ENCODE assay signal across 7 mouse cellular contexts in the genomic region with DNA sequence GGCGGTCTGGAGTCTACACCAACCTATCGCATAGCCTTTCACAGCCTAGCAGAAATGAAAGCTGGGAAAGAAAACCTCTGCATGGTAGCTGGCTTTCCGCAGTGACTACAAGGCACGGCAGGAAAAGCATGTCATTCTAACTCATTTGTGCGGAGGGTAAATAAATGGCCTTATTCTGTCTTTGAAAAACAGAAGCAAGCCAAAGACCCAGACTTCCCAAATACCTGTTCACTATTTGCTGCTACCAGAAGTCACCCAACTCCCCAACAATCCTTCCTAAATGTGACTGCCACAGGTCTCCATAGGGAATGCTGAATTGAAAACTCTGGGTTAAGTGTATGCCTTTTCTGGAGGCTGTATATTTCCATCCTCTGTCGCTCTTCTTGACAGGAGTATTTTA.
A peak's percentile ranks its signal among the peaks of the same experiment; 100 is the strongest.
DNase-seq lines count a peak whose midpoint lies in the region; ATAC-seq and TF ChIP-seq lines count a peak whose summit lies in the region.

No protein-coding gene starts in this region.

- peak overlapping the region; percentile 59 for H3K4me3 ChIP-seq in lung, postnatal 0 days (ENCODE audit: low read depth, low read length)
- H3K4me3 ChIP-seq in forebrain, embryonic 14.5 days (ENCODE audit: low read depth, low read length) = peak overlapping the region; percentile 38
- peak overlapping the region; percentile 69 for H3K4me3 ChIP-seq in liver, embryonic 16.5 days (ENCODE audit: low read depth, low read length)

- no peak for DNase-seq in lung, postnatal 0 days (ENCODE audit: low spot score)
- no peak for DNase-seq in lung, postnatal 36 days
- peak; percentile 61 for DNase-seq in forebrain, embryonic 14.5 days (ENCODE audit: low spot score)
- DNase-seq in T-cell, adult 2 months (ENCODE audit: low spot score) = no peak
- DNase-seq in adipocyte (ENCODE audit: low spot score) = no peak

- peak overlapping the region; percentile 61 for H3K4me2 ChIP-seq in lung, postnatal 0 days (replicated peaks; ENCODE audit: low read depth, low read length)
- peak overlapping the region; percentile 52 for H3K4me2 ChIP-seq in forebrain, embryonic 14.5 days (ENCODE audit: low read length)
- H3K4me2 ChIP-seq in liver, embryonic 16.5 days (ENCODE audit: low read depth, low read length) = peak overlapping the region; percentile 68

- no peak for ATAC-seq in lung, postnatal 0 days
- 0 out of 2 replicates have a peak, but pooled peaks have one; percentile 9 for ATAC-seq in forebrain, embryonic 14.5 days
- ATAC-seq in liver, embryonic 16.5 days (ENCODE audit: low read depth) = no peak
- ATAC-seq in granulocyte monocyte progenitor cell, adult 5-6 weeks (replicated peaks; ENCODE audit: poor library complexity, severe bottlenecking) = no peak

- TF ChIP-seq CTCF in lung, postnatal 0 days (IDR thresholded peaks at IDR 0.05) = no peak

- H3K9ac ChIP-seq in lung, postnatal 0 days (replicated peaks; ENCODE audit: low read depth) = peak overlapping the region; percentile 37; the same call in 1 of the 2 replicates
- H3K9ac ChIP-seq in forebrain, embryonic 14.5 days (ENCODE audit: low read length) = peak overlapping the region; percentile 64
- H3K9ac ChIP-seq in liver, embryonic 16.5 days (ENCODE audit: low read depth, low read length) = no peak overlapping the region; the same call in 1 of the 2 replicates

- no peak for TF ChIP-seq EP300 in lung, postnatal 0 days (IDR thresholded peaks at IDR 0.05)

- no peaks in the 10 kb centered on the region for H3K27me3 ChIP-seq in lung, postnatal 0 days (replicated peaks; ENCODE audit: insufficient read depth, low read length)
- H3K27me3 ChIP-seq in forebrain, embryonic 14.5 days (replicated peaks; ENCODE audit: control insufficient read depth, insufficient read depth, low read length) = no peaks in the 10 kb centered on the region
- H3K27me3 ChIP-seq in liver, embryonic 16.5 days (ENCODE audit: control insufficient read depth, insufficient read depth, low read depth, low read length) = no peaks in the 10 kb centered on the region

- no peak overlapping the region for H3K27ac ChIP-seq in lung, postnatal 0 days (ENCODE audit: low read length)
- peak overlapping the region; percentile 93 for H3K27ac ChIP-seq in forebrain, embryonic 14.5 days (ENCODE audit: low read depth, low read length)
- no peak overlapping the region for H3K27ac ChIP-seq in liver, embryonic 16.5 days (ENCODE audit: low read length)

- 12% methylated on average over 6 of the region's 6 CpGs for WGBS in lung, postnatal 0 days
- 4% methylated on average over 6 of the region's 6 CpGs for WGBS in forebrain, embryonic 14.5 days
- 29% methylated on average over 6 of the region's 6 CpGs for WGBS in liver, embryonic 16.5 days (ENCODE audit: insufficient replicate concordance)

- no peaks in the 10 kb centered on the region for H3K36me3 ChIP-seq in lung, postnatal 0 days (ENCODE audit: insufficient read depth, low read length)
- H3K36me3 ChIP-seq in forebrain, embryonic 14.5 days (ENCODE audit: control insufficient read depth, insufficient read depth, low read length) = no peaks in the 10 kb centered on the region
- H3K36me3 ChIP-seq in liver, embryonic 16.5 days (ENCODE audit: control insufficient read depth, insufficient read depth) = no peaks in the 10 kb centered on the region

- H3K4me1 ChIP-seq in lung, postnatal 0 days (ENCODE audit: insufficient read depth, low read depth, low read length) = no peaks in the 10 kb centered on the region
- H3K4me1 ChIP-seq in forebrain, embryonic 14.5 days (ENCODE audit: control insufficient read depth, insufficient read depth, low read length) = peaks cover 4% of the 10 kb centered on the region; the same call in 1 of the 2 replicates
- no peaks in the 10 kb centered on the region; the same call in 1 of the 2 replicates for H3K4me1 ChIP-seq in liver, embryonic 16.5 days (ENCODE audit: control insufficient read depth, low read depth, low read length)

- no peaks in the 10 kb centered on the region for H3K9me3 ChIP-seq in lung, postnatal 0 days (ENCODE audit: low read length)
- no peaks in the 10 kb centered on the region for H3K9me3 ChIP-seq in forebrain, embryonic 14.5 days (replicated peaks; ENCODE audit: control insufficient read depth, low read length)
- no peaks in the 10 kb centered on the region for H3K9me3 ChIP-seq in liver, embryonic 16.5 days (replicated peaks; ENCODE audit: control insufficient read depth, low read length)
